Mouse (Mus musculus) heart, embryonic 14.5 days (tissue): ENCODE data around the gene Amz1. TPM values are rescaled to one million over a fixed set of nuclear protein-coding genes. Genes with fewer than 3 reads are reported as not detected.

Source experiments
- ATAC-seq: fragments of 200-750 bp; cut with Nextera tagmentation; 2 replicates; pipeline ENCODE4 v1.8.0; 2017; ENCODE audit warnings: low read depth, moderate TSS enrichment; ENCODE audit not compliant: insufficient number of reproducible peaks, insufficient read depth, low FRiP score
- H3K27ac ChIP-seq, 2 experiments: fragments of 200-500 bp in 1 of 2; fragments of 300-500 bp in 1 of 2; sonication (generic) in 1 of 2; replicated peaks in 1 of 2; 2 replicates each; pipeline ENCODE4 v1.5.1; 2012 to 2014; ENCODE audit warnings: low read depth in 2 of 2, low read length in 2 of 2, control low read depth in 1 of 2, mild to moderate bottlenecking in 1 of 2, mixed read lengths in 1 of 2; ENCODE audit not compliant: control insufficient read depth in 1 of 2, insufficient read depth in 1 of 2
- H3K27me3 ChIP-seq: fragments of 300-500 bp; sonication (generic); 2 replicates; pipeline ENCODE4 v1.6.1; 2014; ENCODE audit warnings: mild to moderate bottlenecking, low read length, control low read depth; ENCODE audit not compliant: control insufficient read depth, insufficient read depth
- H3K36me3 ChIP-seq: fragments of 300-500 bp; sonication (generic); 2 replicates; pipeline ENCODE4 v1.6.1; 2014; ENCODE audit warnings: mild to moderate bottlenecking, control low read depth, low read length, mixed read lengths; ENCODE audit not compliant: control insufficient read depth, insufficient read depth
- H3K4me1 ChIP-seq, 2 experiments: fragments of 200-500 bp in 1 of 2; fragments of 300-500 bp in 1 of 2; sonication (generic) in 1 of 2; 2 replicates each; pipeline ENCODE4 v1.6.1; 2012 to 2014; ENCODE audit warnings: low read length in 2 of 2, control low read depth in 1 of 2, mixed read lengths in 1 of 2; ENCODE audit not compliant: control insufficient read depth in 2 of 2, insufficient read depth in 2 of 2
- H3K4me2 ChIP-seq: fragments of 300-500 bp; sonication (generic); 2 replicates; pipeline ENCODE4 v1.6.1; 2014; ENCODE audit warnings: mild to moderate bottlenecking, low read length
- H3K4me3 ChIP-seq, 2 experiments: fragments of 200-500 bp in 1 of 2; fragments of 300-500 bp in 1 of 2; sonication (generic) in 1 of 2; 2 replicates each; pipeline ENCODE4 v1.5.1; 2012 to 2014; ENCODE audit warnings: low read length in 2 of 2, mild to moderate bottlenecking in 2 of 2, control low read depth in 1 of 2, low read depth in 1 of 2, moderate library complexity in 1 of 2; ENCODE audit not compliant: control insufficient read depth in 1 of 2, insufficient read depth in 1 of 2
- H3K9ac ChIP-seq: fragments of 300-500 bp; sonication (generic); 2 replicates; pipeline ENCODE4 v1.6.1; 2014; ENCODE audit warnings: mild to moderate bottlenecking, low read length
- H3K9me3 ChIP-seq: fragments of 300-500 bp; sonication (generic); 2 replicates; pipeline ENCODE4 v1.6.1; 2016; ENCODE audit warnings: low read length, control low read depth; ENCODE audit not compliant: control insufficient read depth
- WGBS: fragments of 180-500 bp; shearing (Covaris S2); extraction: QIAGEN DNeasy Blood & Tissue Kit; methylation state at CpG from one replicate; pipeline ENCODE4 v1.1.7; 2014; 5-methylcytosine and 5-hydroxymethylcytosine counted together
- polyA plus RNA-seq: library from polyadenylated mRNA; unstranded; fragments of >200 nt; fragmentation: Nextera tagmentation; extraction: Ambion mirVana; gene quantifications from 2 replicates; pipeline ENCODE4 v1.2.1, GENCODE M21; 2014

Gene Amz1
- polyA plus RNA-seq, 1 experiment from 2014 or later: 1.0 TPM

- peak overlapping the region; percentile 58 for H3K4me2 ChIP-seq
- 34% methylated on average over 16 of the region's 17 CpGs for WGBS
- ATAC-seq: no peak
- no peaks in the 10 kb centered on the region for H3K9me3 ChIP-seq
- peak overlapping the region in 1 of 2 experiments; percentile 10; a peak in 2 of 4 replicates for H3K4me3 ChIP-seq
- no peaks in the 10 kb centered on the region for H3K27me3 ChIP-seq
- H3K4me1 ChIP-seq: peaks cover 16 to 29% of the 10 kb centered on the region in 2 experiments
- peak overlapping the region; percentile 92 to 98 for H3K27ac ChIP-seq
- peak overlapping the region; percentile 77 for H3K9ac ChIP-seq
- peaks cover 19% of the 10 kb centered on the region for H3K36me3 ChIP-seq
Observed at GRCm38 (mm10) chr5:140703480-140704377, 20.2 kb upstream of the Amz1 start.

GRCm38 (mm10) chr5:140704378-140705251, 19.3 kb upstream of the Amz1 start, which contains the start of gene Brat1:
Gene Brat1, plus strand, starts transcription at chr5:140705011.
- ATAC-seq: peak; percentile 94
- Histone ChIP-seq H3K9ac (peak within 1 kb of the TSS; percentile 90), H3K36me3 (peaks cover 19% of the 10 kb centered on the region), H3K27me3 (no peaks in the 10 kb centered on the region), H3K9me3 (no peaks in the 10 kb centered on the region), H3K4me3 (peak within 1 kb of the TSS; percentile 65 to 79), H3K27ac (peak within 1 kb of the TSS; percentile 92 to 98), H3K4me2 (peak within 1 kb of the TSS; percentile 89), H3K4me1 (peaks cover 14 to 29% of the 10 kb centered on the region in 2 experiments)
- WGBS: under 1% methylated on average over 68 of the region's 69 CpGs

- Histone ChIP-seq H3K4me1 (peaks cover 12 to 29% of the 10 kb centered on the region in 2 experiments), H3K36me3 (peaks cover 30% of the 10 kb centered on the region), H3K9me3 (no peaks in the 10 kb centered on the region), H3K27ac (peak overlapping the region; percentile 78 to 81), H3K27me3 (no peaks in the 10 kb centered on the region), H3K9ac (peak overlapping the region; percentile 90), H3K4me2 (peak overlapping the region; percentile 89), H3K4me3 (peak overlapping the region; percentile 65 to 69)
- WGBS: 50% methylated on average over 7 of the region's 7 CpGs
- no peak for ATAC-seq
Observed at GRCm38 (mm10) chr5:140705501-140706171, 18.3 kb upstream of the Amz1 start.

DNA sequence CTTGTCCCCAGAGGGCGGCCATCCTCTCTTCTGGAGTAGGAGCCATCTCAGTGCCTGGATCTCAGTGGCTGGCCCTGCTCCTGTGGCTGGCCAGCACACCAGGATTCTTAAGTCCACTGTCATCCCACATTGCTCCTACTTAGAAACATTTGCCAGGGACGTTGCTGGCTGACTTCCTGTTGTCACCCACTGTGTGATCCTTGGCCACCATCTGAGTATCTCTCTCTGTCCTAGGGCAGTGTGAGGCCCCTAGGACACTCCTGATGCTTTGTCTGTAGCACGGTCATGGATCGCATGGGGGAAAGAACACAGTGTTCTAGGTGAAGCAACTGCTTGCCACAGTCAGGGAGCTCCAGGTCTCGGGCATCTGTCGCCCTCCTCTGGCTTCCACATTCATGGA, 13.6 kb upstream of the Amz1 start:
- peaks cover 76% of the 10 kb centered on the region for H3K36me3 ChIP-seq
- H3K27ac ChIP-seq: no peak overlapping the region
- H3K4me2 ChIP-seq: no peak overlapping the region
- no peak for ATAC-seq
- 87% methylated on average over 6 of the region's 6 CpGs for WGBS
- no peaks in the 10 kb centered on the region for H3K9me3 ChIP-seq
- no peak overlapping the region for H3K4me3 ChIP-seq
- no peaks in the 10 kb centered on the region for H3K27me3 ChIP-seq
- no peak overlapping the region for H3K9ac ChIP-seq
- peaks cover 0 to 8% of the 10 kb centered on the region in 2 experiments; a peak in 2 of 4 replicates for H3K4me1 ChIP-seq

DNA sequence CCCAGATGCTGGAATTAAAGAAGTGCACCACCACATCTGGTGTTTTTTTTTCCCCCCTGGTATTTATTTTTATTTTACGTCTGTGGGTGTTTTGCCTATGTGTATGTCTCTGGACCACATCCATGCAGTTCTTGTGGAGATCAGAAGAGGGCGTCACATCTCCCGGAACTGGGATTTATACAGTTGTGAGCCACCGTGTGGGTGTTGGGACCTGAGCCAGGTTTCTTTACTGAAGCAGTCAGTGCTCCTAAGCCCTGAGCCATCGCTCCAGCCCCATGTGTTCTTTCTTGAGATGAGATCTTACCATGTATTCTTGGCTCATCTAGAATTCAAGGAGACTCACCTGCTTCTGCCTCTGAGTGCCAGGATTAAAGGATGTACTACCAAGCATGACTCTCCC, 12.9 kb upstream of the Amz1 start:
- Histone ChIP-seq H3K27ac (no peak overlapping the region), H3K4me3 (no peak overlapping the region), H3K4me1 (peaks cover 0 to under 1% of the 10 kb centered on the region in 2 experiments; a peak in 2 of 4 replicates), H3K9me3 (no peaks in the 10 kb centered on the region), H3K27me3 (no peaks in the 10 kb centered on the region), H3K9ac (no peak overlapping the region), H3K36me3 (peaks cover 84% of the 10 kb centered on the region), H3K4me2 (no peak overlapping the region)
- 74% methylated on average over 5 of the region's 5 CpGs for WGBS
- ATAC-seq: no peak

DNA sequence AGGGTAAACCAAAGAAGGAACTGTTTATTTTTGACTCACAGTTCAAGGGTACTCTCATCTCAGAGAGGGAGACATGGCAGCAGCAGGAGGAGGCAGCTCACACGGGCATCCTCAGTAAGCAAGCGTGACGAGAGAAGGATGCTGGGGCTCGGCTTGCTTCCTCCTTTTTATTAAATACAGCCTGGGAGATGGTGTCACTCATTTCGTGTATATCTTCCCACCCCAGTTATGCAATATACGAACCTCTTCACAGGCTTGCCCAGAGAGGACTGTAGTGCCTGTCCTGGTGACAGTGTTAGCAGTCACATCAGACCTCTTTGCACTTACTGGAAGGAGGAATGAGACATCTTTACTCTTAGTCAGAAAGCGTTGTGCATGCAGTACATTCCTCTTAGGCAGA, 3.2 kb upstream of the Amz1 start:
- ATAC-seq: no peak
- Histone ChIP-seq H3K36me3 (peaks cover 44% of the 10 kb centered on the region), H3K4me3 (no peak overlapping the region), H3K4me1 (no peaks in the 10 kb centered on the region), H3K9me3 (peaks cover 4% of the 10 kb centered on the region; the same call in 1 of the 2 replicates), H3K27me3 (0 out of 2 replicates have a peak, but pooled peaks cover 7% of the 10 kb centered on the region), H3K9ac (no peak overlapping the region), H3K4me2 (no peak overlapping the region), H3K27ac (no peak overlapping the region)
- WGBS: 74% methylated on average over 7 of the region's 7 CpGs

DNA sequence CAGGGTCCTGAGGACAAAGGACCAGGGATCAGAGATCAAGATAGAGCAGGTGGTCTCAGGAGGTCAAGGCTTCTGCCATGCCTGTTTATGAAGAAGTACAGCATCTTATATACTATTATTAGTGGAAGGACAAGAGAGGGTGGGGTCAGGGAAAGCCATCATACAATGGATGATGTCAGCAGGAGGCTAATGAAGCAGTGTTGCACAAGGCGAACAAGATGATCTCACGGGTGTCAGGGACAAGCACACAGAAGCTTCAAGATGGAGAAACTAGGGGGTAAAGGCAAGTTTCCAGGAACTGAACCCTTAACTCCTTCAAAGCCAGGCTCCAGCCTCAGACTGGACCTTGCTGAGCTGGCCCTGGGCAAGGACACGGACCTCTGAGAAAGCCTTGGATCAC, 1.8 kb upstream of the Amz1 start:
- 67% methylated on average over 3 of the region's 3 CpGs for WGBS
- Histone ChIP-seq H3K4me2 (no peak overlapping the region), H3K27me3 (0 out of 2 replicates have a peak, but pooled peaks cover 7% of the 10 kb centered on the region), H3K4me1 (no peaks in the 10 kb centered on the region), H3K9me3 (peaks cover 4% of the 10 kb centered on the region; the same call in 1 of the 2 replicates), H3K4me3 (no peak overlapping the region), H3K27ac (no peak overlapping the region), H3K9ac (no peak overlapping the region), H3K36me3 (peaks cover 31% of the 10 kb centered on the region)
- no peak for ATAC-seq
